Mouse (Mus musculus): ENCODE measurements around the gene Tomm40l.
"Not testable (repeated sequence)": the region's sequence is repeated elsewhere in the genome, so short reads cannot be mapped to it uniquely, and the experiment has no call there.

Gene Tomm40l

GRCm38 (mm10) chr1:171250680-171251593, 28.6 kb upstream of the Tomm40l start, which contains the start of gene Ndufs2:
Gene Ndufs2 (minus strand): TSS chr1:171251388.
- in situ Hi-C loops (cut with MboI, MseI): no loop called here

- in situ Hi-C loops (cut with MboI, MseI): no loop called here
Observed at GRCm38 (mm10) chr1:171249913-171250600, 27.7 kb upstream of the Tomm40l start, which contains the start of gene Adamts4. Gene Adamts4 (plus strand): TSS chr1:171250421.

GRCm38 (mm10) chr1:171248386-171249226, 26.3 kb upstream of the Tomm40l start:
- in situ Hi-C loops (cut with MboI, MseI): no loop called here

GRCm38 (mm10) chr1:171247916-171248315, 25.6 kb upstream of the Tomm40l start:
- in situ Hi-C loops (cut with MboI, MseI): no loop called here

- in situ Hi-C loops (cut with MboI, MseI): no loop called here
Observed at GRCm38 (mm10) chr1:171247453-171247841, 25.1 kb upstream of the Tomm40l start.

GRCm38 (mm10) chr1:171246709-171247452, 24.6 kb upstream of the Tomm40l start:
- in situ Hi-C loops (cut with MboI, MseI): no loop called here

- in situ Hi-C loops (cut with MboI, MseI): no loop called here
Observed at GRCm38 (mm10) chr1:171245353-171245752, 23.0 kb upstream of the Tomm40l start.

- in situ Hi-C loops (cut with MboI, MseI): not testable (repeated sequence)
Observed at GRCm38 (mm10) chr1:171241952-171242351, 19.6 kb upstream of the Tomm40l start.

- in situ Hi-C loops (cut with MboI, MseI): no loop called here
Observed at GRCm38 (mm10) chr1:171240911-171241310, 18.6 kb upstream of the Tomm40l start.

GRCm38 (mm10) chr1:171239992-171240744, 17.9 kb upstream of the Tomm40l start:
- in situ Hi-C loops (cut with MboI, MseI): no loop called here

- in situ Hi-C loops (cut with MboI, MseI): no loop called here
Observed at GRCm38 (mm10) chr1:171238463-171238862, 16.1 kb upstream of the Tomm40l start.

- in situ Hi-C loops (cut with MboI, MseI): no loop called here
Observed at GRCm38 (mm10) chr1:171237438-171237837, 15.1 kb upstream of the Tomm40l start.

- in situ Hi-C loops (cut with MboI, MseI): no loop called here
Observed at GRCm38 (mm10) chr1:171235791-171236190, 13.5 kb upstream of the Tomm40l start.

- in situ Hi-C loops (cut with MboI, MseI): no loop called here
Observed at GRCm38 (mm10) chr1:171234538-171234937, 12.2 kb upstream of the Tomm40l start.

- in situ Hi-C loops (cut with MboI, MseI): no loop called here
Observed at GRCm38 (mm10) chr1:171234126-171234525, 11.8 kb upstream of the Tomm40l start, which contains the start of gene Fcer1g. Gene Fcer1g (minus strand): TSS chr1:171234365.

GRCm38 (mm10) chr1:171232800-171233730, 10.8 kb upstream of the Tomm40l start:
- in situ Hi-C loops (cut with MboI, MseI): no loop called here

GRCm38 (mm10) chr1:171232348-171232747, 10.0 kb upstream of the Tomm40l start:
- in situ Hi-C loops (cut with MboI, MseI): no loop called here

GRCm38 (mm10) chr1:171231844-171232243, 9.5 kb upstream of the Tomm40l start:
- in situ Hi-C loops (cut with MboI, MseI): no loop called here

- in situ Hi-C loops (cut with MboI, MseI): no loop called here
Observed at GRCm38 (mm10) chr1:171230215-171230614, 7.9 kb upstream of the Tomm40l start.
